Mouse (Mus musculus) spleen, adult 12 weeks (tissue): Measurements from ENCODE around the gene Gpr88.
"Not testable (repeated sequence)": the region's sequence is repeated elsewhere in the genome, so short reads cannot be mapped to it uniquely, and the experiment has no call there.

Source experiments
- DNase-seq: peaks from one replicate; pipeline ENCODE4 v3.0.0; 2022; ENCODE audit warnings: low spot score

Gpr88 gene

GRCm38 (mm10) chr3:116242685-116243084 lies 10.6 kb downstream of the Gpr88 start:
- DNase-seq: no peak

GRCm38 (mm10) chr3:116237527-116237926 lies 15.8 kb downstream of the Gpr88 start:
- no peak for DNase-seq

- DNase-seq: no peak
These were observed 16.4 kb downstream of the Gpr88 start for GRCm38 (mm10) chr3:116236856-116237255.

GRCm38 (mm10) chr3:116233515-116233914 lies 19.8 kb downstream of the Gpr88 start:
- no peak for DNase-seq

GRCm38 (mm10) chr3:116232763-116233162 lies 20.5 kb downstream of the Gpr88 start:
- no peak for DNase-seq

GRCm38 (mm10) chr3:116229336-116229735 lies 24.0 kb downstream of the Gpr88 start:
- no peak for DNase-seq

GRCm38 (mm10) chr3:116228360-116229245 lies 24.7 kb downstream of the Gpr88 start:
- no peak for DNase-seq

GRCm38 (mm10) chr3:116227383-116227782 lies 25.9 kb downstream of the Gpr88 start:
- no peak for DNase-seq

- no peak for DNase-seq
These were observed 26.4 kb downstream of the Gpr88 start for GRCm38 (mm10) chr3:116226915-116227314.

GRCm38 (mm10) chr3:116222511-116223243 lies 30.6 kb downstream of the Gpr88 start:
- no peak for DNase-seq

GRCm38 (mm10) chr3:116221686-116222010 lies 31.7 kb downstream of the Gpr88 start:
- no peak for DNase-seq

- no peak for DNase-seq
These were observed 32.2 kb downstream of the Gpr88 start for GRCm38 (mm10) chr3:116220980-116221685.

- DNase-seq: not testable (repeated sequence)
These were observed 35.9 kb downstream of the Gpr88 start for GRCm38 (mm10) chr3:116217398-116217797.

- no peak for DNase-seq
These were observed 37.0 kb downstream of the Gpr88 start for GRCm38 (mm10) chr3:116216261-116216660.

GRCm38 (mm10) chr3:116211639-116212038 lies 41.7 kb downstream of the Gpr88 start:
- DNase-seq: no peak

GRCm38 (mm10) chr3:116210720-116211121 lies 42.6 kb downstream of the Gpr88 start:
- DNase-seq: no peak

- DNase-seq: no peak
These were observed 44.1 kb downstream of the Gpr88 start for GRCm38 (mm10) chr3:116209214-116209613.

- DNase-seq: no peak
These were observed 46.9 kb downstream of the Gpr88 start for GRCm38 (mm10) chr3:116206306-116206834.

GRCm38 (mm10) chr3:116205346-116206219 lies 47.7 kb downstream of the Gpr88 start:
- no peak for DNase-seq

- no peak for DNase-seq
These were observed 48.7 kb downstream of the Gpr88 start for GRCm38 (mm10) chr3:116204643-116205042.

GRCm38 (mm10) chr3:116203942-116204341 lies 49.4 kb downstream of the Gpr88 start:
- DNase-seq: no peak
